Mouse (Mus musculus) gastrocnemius, adult 2 months (tissue): ENCODE results near the gene Pkd1l1. TPM values are rescaled to one million over a fixed set of nuclear protein-coding genes. Genes with fewer than 3 reads are reported as not detected.

Experiments used
- DNase-seq: peaks from one replicate; pipeline ENCODE4 v3.0.0; 2022
- H3K27ac ChIP-seq: fragments of 200-600 bp; 2 replicates; pipeline ENCODE4 v1.8.1; 2022; ENCODE audit warnings: mild to moderate bottlenecking
- H3K4me3 ChIP-seq: fragments of 200-600 bp; 2 replicates; pipeline ENCODE4 v1.8.1; 2022; ENCODE audit warnings: mild to moderate bottlenecking, moderate library complexity
- CTCF ChIP-seq: fragments of 200-600 bp; IDR thresholded peaks from 2 replicates; pipeline ENCODE4 v1.8.1; 2022; ENCODE audit warnings: antibody characterized with exemption, mild to moderate bottlenecking, moderate library complexity
- intact Hi-C: fragments of 180-260 bp; cut with DNase I; formaldehyde crosslinking; loops from one replicate; pipeline ENCODE4 v1.15.1; 2025
- total RNA-seq, 2 experiments: library from RNA; stranded (reverse); gene quantifications; 2 replicates each; pipeline ENCODE4 v1.2.3; 2021

Pkd1l1 gene
- total RNA-seq, 2 experiments from 2014 or later, result 0.03 TPM; not detected in 1

GRCm38 (mm10) chr11:8830551-8830950 is 142.5 kb downstream of the Pkd1l1 start:
- no peak overlapping the region for H3K27ac ChIP-seq
- intact Hi-C loops, result no loop called here
- DNase-seq, result no peak
- no peak for TF ChIP-seq CTCF
- no peak overlapping the region for H3K4me3 ChIP-seq

DNA sequence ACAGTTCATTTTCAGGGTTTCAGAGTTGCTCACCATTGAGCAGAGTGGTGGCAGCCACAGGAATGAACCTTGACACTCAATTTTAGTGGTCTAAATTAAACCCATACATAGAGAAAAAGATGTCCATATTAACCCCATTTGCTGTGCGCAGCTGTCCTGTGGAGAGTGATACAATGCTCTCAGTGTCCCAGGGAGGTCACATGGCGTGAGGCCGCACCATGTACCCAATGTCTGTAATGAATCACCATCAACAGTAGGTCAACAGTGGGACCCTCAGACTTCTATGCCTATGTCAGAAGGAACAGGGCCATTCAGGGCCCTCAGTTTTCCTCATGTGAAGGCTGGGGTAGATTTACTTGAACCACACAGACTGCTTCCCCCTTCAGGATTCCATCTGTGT is 143.5 kb downstream of the Pkd1l1 start:
- Histone ChIP-seq H3K4me3 (no peak overlapping the region), H3K27ac (no peak overlapping the region)
- TF ChIP-seq CTCF, result no peak
- intact Hi-C loops, result no loop called here
- no peak for DNase-seq

DNA sequence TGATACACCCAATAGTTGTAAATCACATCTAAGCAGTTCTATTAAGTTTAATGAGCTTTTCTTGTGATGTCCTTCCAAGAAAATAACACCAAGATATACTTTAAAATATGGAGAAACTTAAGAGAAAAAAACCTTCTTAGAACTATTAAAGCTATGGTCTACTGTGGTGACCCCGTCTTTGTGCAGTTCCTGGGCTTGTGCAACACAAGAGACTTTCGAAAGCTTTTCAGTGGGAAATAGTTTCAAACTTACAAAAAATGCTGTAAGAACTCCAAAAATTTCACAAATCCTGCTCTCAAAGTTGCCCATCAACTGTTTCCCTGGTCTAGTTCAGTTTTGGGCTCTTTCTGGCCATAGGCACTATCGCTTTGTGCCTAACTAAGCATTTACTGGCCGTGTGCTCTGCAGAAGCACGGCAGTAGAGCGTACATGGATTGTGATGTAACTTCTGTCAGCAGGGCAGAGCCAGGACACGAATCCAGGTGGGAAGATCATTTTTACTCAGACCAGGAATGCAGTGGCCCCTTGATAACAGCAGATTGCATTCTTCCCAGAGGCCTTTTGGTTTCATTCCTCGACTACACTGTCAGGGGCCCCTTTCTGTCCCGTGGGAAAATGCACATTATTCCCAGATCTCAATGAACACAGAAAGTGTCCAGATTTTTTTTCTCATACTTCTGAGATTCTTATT is 144.1 kb downstream of the Pkd1l1 start:
- Histone ChIP-seq H3K4me3 (no peak overlapping the region), H3K27ac (no peak overlapping the region)
- intact Hi-C loops, result no loop called here
- no peak for TF ChIP-seq CTCF
- no peak for DNase-seq

DNA sequence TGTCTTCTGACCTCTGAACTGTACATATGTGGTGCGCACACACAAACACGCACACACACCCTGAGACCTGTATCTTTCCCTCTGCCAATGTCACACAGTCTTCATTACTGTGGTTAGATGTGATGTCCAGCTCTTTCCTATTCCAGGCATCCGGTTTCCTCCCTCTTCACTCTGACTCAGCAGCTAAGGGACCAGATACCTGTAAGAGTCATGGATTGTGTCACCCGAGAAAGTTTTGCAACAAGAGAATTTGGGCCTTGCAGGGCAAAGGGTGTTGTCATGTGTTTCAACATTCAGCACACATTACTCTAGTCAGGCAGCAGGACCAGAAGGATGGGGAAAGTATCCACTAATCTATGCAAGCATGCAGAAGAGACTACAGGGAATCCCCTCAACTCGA is 146.5 kb downstream of the Pkd1l1 start:
- TF ChIP-seq CTCF, result no peak
- Histone ChIP-seq H3K4me3 (no peak overlapping the region), H3K27ac (no peak overlapping the region)
- DNase-seq, result no peak
- intact Hi-C loops, result no loop called here

DNA sequence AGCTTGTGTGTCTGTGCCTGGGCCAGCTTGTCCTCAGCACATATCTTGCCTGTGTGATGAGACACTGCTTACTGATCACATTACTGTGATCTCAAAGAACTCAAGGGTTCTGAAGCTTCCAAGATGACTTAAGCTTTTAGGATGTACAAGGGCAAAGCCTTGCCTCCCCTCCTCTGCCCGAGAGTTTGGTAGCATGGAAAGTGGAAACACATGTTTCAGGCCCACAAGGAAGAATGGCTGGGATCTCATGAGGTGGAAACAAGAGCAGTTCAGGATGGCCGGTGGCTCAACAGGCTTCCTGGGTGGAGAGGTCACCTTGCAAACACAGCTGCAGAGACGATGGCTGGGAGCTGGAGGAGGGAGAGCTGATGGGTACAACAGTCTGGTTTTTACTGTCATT is 147.0 kb downstream of the Pkd1l1 start:
- Histone ChIP-seq H3K27ac (no peak overlapping the region), H3K4me3 (no peak overlapping the region)
- intact Hi-C loops, result no loop called here
- TF ChIP-seq CTCF, result no peak
- no peak for DNase-seq

GRCm38 (mm10) chr11:8825413-8825812 is 147.7 kb downstream of the Pkd1l1 start:
- Histone ChIP-seq H3K4me3 (no peak overlapping the region), H3K27ac (no peak overlapping the region)
- DNase-seq, result no peak
- no peak for TF ChIP-seq CTCF
- intact Hi-C loops, result no loop called here

GRCm38 (mm10) chr11:8821403-8821802 is 151.7 kb downstream of the Pkd1l1 start:
- DNase-seq, result no peak
- no peak overlapping the region for H3K4me3 ChIP-seq
- H3K27ac ChIP-seq, result no peak overlapping the region
- no peak for TF ChIP-seq CTCF
- intact Hi-C loops, result no loop called here

DNA sequence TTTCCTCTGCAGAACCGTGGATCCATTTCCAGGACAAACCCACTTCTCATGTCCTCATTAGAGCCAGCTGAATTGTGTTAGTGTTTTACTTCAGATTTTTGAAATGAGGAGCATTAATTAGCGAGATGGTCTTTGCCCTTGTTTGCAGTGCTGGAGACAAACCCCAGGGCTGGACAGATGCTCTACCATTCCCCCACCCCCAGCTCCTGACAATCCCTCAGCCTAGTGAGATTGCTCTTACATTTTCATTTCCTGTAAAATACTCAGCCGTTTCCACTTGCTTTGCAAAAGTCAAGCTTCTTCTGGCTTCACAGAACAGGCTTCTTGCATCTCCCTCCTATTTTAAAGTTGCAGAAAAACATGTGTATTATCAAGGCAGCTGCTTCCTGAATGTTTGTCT is 155.7 kb downstream of the Pkd1l1 start:
- H3K27ac ChIP-seq, result no peak overlapping the region
- no peak for TF ChIP-seq CTCF
- intact Hi-C loops, result no loop called here
- H3K4me3 ChIP-seq, result no peak overlapping the region
- DNase-seq, result no peak

GRCm38 (mm10) chr11:8814097-8814790 is 158.8 kb downstream of the Pkd1l1 start:
- H3K4me3 ChIP-seq, result no peak overlapping the region
- intact Hi-C loops, result no loop called here
- H3K27ac ChIP-seq, result no peak overlapping the region
- no peak for TF ChIP-seq CTCF
- DNase-seq, result no peak

GRCm38 (mm10) chr11:8811506-8812100 is 161.5 kb downstream of the Pkd1l1 start:
- no peak for TF ChIP-seq CTCF
- DNase-seq, result no peak
- intact Hi-C loops, result no loop called here
- Histone ChIP-seq H3K27ac (no peak overlapping the region), H3K4me3 (no peak overlapping the region)

- no peak overlapping the region for H3K27ac ChIP-seq
- no peak for TF ChIP-seq CTCF
- H3K4me3 ChIP-seq, result no peak overlapping the region
- no peak for DNase-seq
- intact Hi-C loops, result no loop called here
Observed at GRCm38 (mm10) chr11:8809644-8810043, 163.4 kb downstream of the Pkd1l1 start.

- DNase-seq, result no peak
- H3K27ac ChIP-seq, result no peak overlapping the region
- no peak overlapping the region for H3K4me3 ChIP-seq
- intact Hi-C loops, result no loop called here
- no peak for TF ChIP-seq CTCF
Observed at GRCm38 (mm10) chr11:8807009-8807408, 166.1 kb downstream of the Pkd1l1 start.

DNA sequence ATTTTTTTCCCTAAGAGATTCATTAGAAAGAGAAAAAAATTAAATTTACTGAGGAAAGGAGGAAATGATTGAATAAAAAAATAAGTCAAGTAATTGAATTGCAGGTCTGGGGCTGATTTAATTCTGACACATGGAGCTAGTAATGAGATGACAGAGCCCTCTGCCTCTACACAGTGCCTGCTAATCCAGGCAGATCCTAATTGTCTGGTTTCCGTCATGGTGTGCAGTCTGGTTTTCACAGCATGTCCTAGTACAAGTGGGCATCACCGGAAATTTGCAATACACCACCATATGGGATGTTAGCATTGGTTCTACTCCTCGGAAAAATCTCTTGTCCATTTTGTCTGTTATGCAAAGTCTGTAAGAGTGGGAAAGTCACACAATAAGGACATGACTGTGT is 168.9 kb downstream of the Pkd1l1 start:
- intact Hi-C loops, result no loop called here
- TF ChIP-seq CTCF, result no peak
- no peak overlapping the region for H3K27ac ChIP-seq
- H3K4me3 ChIP-seq, result no peak overlapping the region
- no peak for DNase-seq
